Mouse (Mus musculus): ENCODE measurements around the gene Gm17651.

The Gm17651 gene

GRCm38 (mm10) chr3:97674644-97675110, at the start of gene Gm17651:
Gm17651 (minus strand) TSS chr3:97674694.
- DNase-seq: no peak

- no peak for DNase-seq
These were observed 44.6 kb upstream of the Gm17651 start for GRCm38 (mm10) chr3:97719116-97719515.

GRCm38 (mm10) chr3:97715922-97716321, 41.4 kb upstream of the Gm17651 start:
- no peak for DNase-seq

GRCm38 (mm10) chr3:97710881-97711280, 36.4 kb upstream of the Gm17651 start:
- no peak for DNase-seq

GRCm38 (mm10) chr3:97710134-97710533, 35.6 kb upstream of the Gm17651 start:
- no peak for DNase-seq

- no peak for DNase-seq
These were observed 32.1 kb upstream of the Gm17651 start for GRCm38 (mm10) chr3:97706561-97706960.

- DNase-seq: no peak
These were observed 31.0 kb upstream of the Gm17651 start for GRCm38 (mm10) chr3:97705508-97705907.

GRCm38 (mm10) chr3:97702448-97703080, 28.1 kb upstream of the Gm17651 start:
- no peak for DNase-seq

- no peak for DNase-seq
These were observed 26.7 kb upstream of the Gm17651 start for GRCm38 (mm10) chr3:97701198-97701597.

- DNase-seq: no peak
These were observed 24.6 kb upstream of the Gm17651 start for GRCm38 (mm10) chr3:97699061-97699460.

GRCm38 (mm10) chr3:97697291-97697690, 22.8 kb upstream of the Gm17651 start:
- DNase-seq: no peak

GRCm38 (mm10) chr3:97696866-97697265, 22.4 kb upstream of the Gm17651 start:
- DNase-seq: no peak

GRCm38 (mm10) chr3:97693806-97694205, 19.3 kb upstream of the Gm17651 start:
- DNase-seq: no peak

- DNase-seq: no peak
These were observed 17.0 kb upstream of the Gm17651 start for GRCm38 (mm10) chr3:97691443-97692017.

GRCm38 (mm10) chr3:97690590-97690989, 16.1 kb upstream of the Gm17651 start:
- no peak for DNase-seq

GRCm38 (mm10) chr3:97689289-97689688, 14.8 kb upstream of the Gm17651 start:
- no peak for DNase-seq

GRCm38 (mm10) chr3:97686372-97687117, 12.1 kb upstream of the Gm17651 start:
- DNase-seq: no peak

- DNase-seq: no peak
These were observed 9.2 kb upstream of the Gm17651 start for GRCm38 (mm10) chr3:97683560-97684195.

GRCm38 (mm10) chr3:97682576-97682975, 8.1 kb upstream of the Gm17651 start:
- DNase-seq: no peak

GRCm38 (mm10) chr3:97682159-97682502, 7.6 kb upstream of the Gm17651 start:
- no peak for DNase-seq

GRCm38 (mm10) chr3:97681321-97682158, 7.0 kb upstream of the Gm17651 start:
- DNase-seq: peak; percentile 50 to 72

- peak; percentile 82 to 86 for DNase-seq
These were observed 6.3 kb upstream of the Gm17651 start for GRCm38 (mm10) chr3:97680631-97681320.
